Mouse (Mus musculus): ENCODE measurements around the gene Mogs. TPM values are rescaled to one million over a fixed set of nuclear protein-coding genes. Genes with fewer than 3 reads are reported as not detected.

The Mogs gene
- total and polyA plus RNA-seq, 3 experiments = 57.2 to 78.9 (median 77.3) TPM

DNA sequence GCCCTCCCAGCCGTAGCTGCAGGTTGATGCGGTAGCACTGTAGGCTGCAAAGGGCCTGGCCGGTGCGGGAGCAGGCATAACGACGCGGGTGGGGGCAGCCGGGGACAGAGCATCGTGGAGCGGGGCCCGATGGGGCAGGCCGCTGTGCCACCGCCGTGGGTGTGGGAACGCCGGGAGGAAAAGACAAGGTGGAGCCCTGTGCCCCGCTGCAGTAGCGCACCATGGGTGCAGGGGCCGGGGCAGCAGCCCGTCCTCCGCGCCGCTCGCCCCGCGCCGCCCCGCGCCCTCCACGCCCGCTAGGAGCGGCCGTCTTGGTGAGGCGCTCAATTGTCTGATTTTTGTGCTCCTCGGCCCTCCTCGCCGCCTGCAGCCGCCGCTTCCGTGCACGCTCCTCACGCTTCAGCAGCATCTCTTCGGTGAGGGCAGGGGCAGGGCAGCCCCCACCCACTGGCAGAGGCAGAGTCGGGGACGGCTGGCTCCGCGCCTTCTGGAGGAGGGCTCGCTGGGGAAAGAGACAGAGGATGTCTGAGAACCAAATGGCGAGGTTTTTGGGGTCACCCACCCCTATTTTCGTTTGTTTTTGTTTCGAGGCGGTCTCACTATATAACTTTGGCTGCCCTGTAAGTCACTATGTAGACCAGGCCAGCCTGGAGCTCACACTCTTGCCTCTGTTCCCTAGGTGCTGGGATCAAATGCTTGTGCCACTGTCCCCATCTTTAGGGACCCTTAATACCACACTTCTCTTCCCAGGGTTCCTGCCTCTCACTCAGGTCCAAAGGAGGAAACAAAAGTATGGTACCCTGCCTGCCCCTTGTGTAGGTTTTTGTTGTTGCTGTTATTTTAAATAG is 6.8 kb downstream of the Mogs start:
- Histone ChIP-seq H3K4me3 (replicated peaks in 1 of 3; ENCODE audit: low read depth in 2 of 3, low read length in 2 of 3, poor library complexity in 1 of 3) (peak overlapping the region; percentile 59 to 67 (median 63)), H3K36me3 (replicated peaks in 1 of 2; ENCODE audit: control insufficient read depth in 1 of 2, insufficient read depth in 1 of 2, low read length in 1 of 2) (peaks cover 15 to 32% of the 10 kb centered on the region in 2 experiments), H3K9ac (ENCODE audit: insufficient read depth, low read depth) (peak overlapping the region; percentile 46; the same call in 1 of the 2 replicates), H3K27me3 (replicated peaks) (no peaks in the 10 kb centered on the region), H3K27ac (ENCODE audit: insufficient read depth, low read depth) (0 out of 2 replicates have a peak overlapping the region, but pooled peaks have one; percentile 5), H3K4me2 (ENCODE audit: insufficient read depth, low read depth, poor library complexity, severe bottlenecking) (peak overlapping the region; percentile 81), H3K4me1 (ENCODE audit: control insufficient read depth in 1 of 2, insufficient read depth in 2 of 2) (peaks cover 21 to 70% of the 10 kb centered on the region in 2 experiments), H3K79me2 (replicated peaks; ENCODE audit: control insufficient read depth, extremely low read depth, insufficient read depth, poor library complexity, severe bottlenecking) (no peaks in the 10 kb centered on the region), H3K9me3 (replicated peaks; ENCODE audit: low read length) (no peaks in the 10 kb centered on the region)
- in situ Hi-C loops (cut with MboI; ENCODE audit: low pct_ligation_motif_present, low pct_unique_long_range_greater_than_20kb, low sequenced_read_pairs) (no loop called here), dilution Hi-C loops (cut with MboI; ENCODE audit: extremely low pct_ligation_motif_present, extremely low pct_unique_long_range_greater_than_20kb, low sequenced_read_pairs) (no loop called here)
- DNase-seq (ENCODE audit: extremely low read depth) = no peak
- no peak for TF ChIP-seq GABPA (IDR thresholded peaks at IDR 0.05; ENCODE audit: insufficient replicate concordance, low read depth, low read length)
- no peak for TF ChIP-seq ELF1 (IDR thresholded peaks at IDR 0.05; ENCODE audit: low read depth, low read length)
- no peak for TF ChIP-seq ZC3H11A (IDR thresholded peaks at IDR 0.05; ENCODE audit: low read depth, low read length)
- TF ChIP-seq RCOR1 (conservative IDR thresholded peaks at IDR 0.05; ENCODE audit: low read depth, low read length) = no peak
- TF ChIP-seq MAX (IDR thresholded peaks at IDR 0.05; ENCODE audit: low read length) = no peak
- TF ChIP-seq E2F4 (IDR thresholded peaks at IDR 0.05; ENCODE audit: insufficient replicate concordance, low read depth, low read length) = no peak
- no peak for TF ChIP-seq TBP (conservative IDR thresholded peaks at IDR 0.05; ENCODE audit: low read depth, low read length)
- TF ChIP-seq POLR2A (IDR thresholded peaks at IDR 0.05; ENCODE audit: low read depth, low read length) = no peak
- no peak for TF ChIP-seq MYC (IDR thresholded peaks at IDR 0.05; ENCODE audit: low read depth, low read length)
- no peak for TF ChIP-seq MXI1 (IDR thresholded peaks at IDR 0.05; ENCODE audit: low read depth, low read length)
- no peak for TF ChIP-seq USF1 (IDR thresholded peaks at IDR 0.05; ENCODE audit: low read depth, low read length)
- no peak for TF ChIP-seq IRF4 (IDR thresholded peaks at IDR 0.05; ENCODE audit: low read depth, low read length)
- TF ChIP-seq CHD1 (IDR thresholded peaks at IDR 0.05; ENCODE audit: low read depth, low read length) = no peak
- TF ChIP-seq NELFE (IDR thresholded peaks at IDR 0.05; ENCODE audit: low read depth, low read length) = no peak
- TF ChIP-seq MAZ (IDR thresholded peaks at IDR 0.05; ENCODE audit: low read depth, low read length) = no peak
- TF ChIP-seq KAT2A (IDR thresholded peaks at IDR 0.05; ENCODE audit: insufficient replicate concordance, low read length) = no peak
- TF ChIP-seq EP300 (IDR thresholded peaks at IDR 0.05; ENCODE audit: low read length) = no peak
- no peak for TF ChIP-seq UBTF (IDR thresholded peaks at IDR 0.05; ENCODE audit: low read depth, low read length)
- TF ChIP-seq ZNF384 (IDR thresholded peaks at IDR 0.05; ENCODE audit: low read depth, low read length) = no peak

DNA sequence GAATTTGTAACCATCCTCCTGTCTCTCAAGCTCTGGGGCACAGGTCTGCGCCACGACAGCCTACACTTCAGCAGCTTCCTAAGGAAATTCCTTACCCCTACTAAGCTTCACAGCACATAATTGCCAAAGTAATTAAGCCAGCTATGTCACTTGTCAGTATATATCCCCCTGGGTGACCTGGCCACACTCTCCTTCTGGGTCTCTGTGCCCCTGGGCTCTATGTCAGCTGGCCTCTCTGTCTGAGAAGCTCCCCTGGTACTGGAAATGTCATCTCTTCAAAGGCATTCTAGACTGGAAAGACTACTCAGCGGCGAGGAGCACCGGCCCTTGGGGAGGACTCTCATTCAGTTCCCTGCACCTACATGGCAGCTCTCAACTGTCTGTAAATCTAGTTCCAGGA is 7.7 kb downstream of the Mogs start:
- Histone ChIP-seq H3K4me1 (ENCODE audit: control insufficient read depth in 1 of 2, insufficient read depth in 2 of 2) (peaks cover 17 to 61% of the 10 kb centered on the region in 2 experiments), H3K4me3 (replicated peaks in 1 of 3; ENCODE audit: low read depth in 2 of 3, low read length in 2 of 3, poor library complexity in 1 of 3) (no peak overlapping the region), H3K27me3 (replicated peaks) (no peaks in the 10 kb centered on the region), H3K27ac (ENCODE audit: insufficient read depth, low read depth) (no peak overlapping the region), H3K36me3 (replicated peaks in 1 of 2; ENCODE audit: control insufficient read depth in 1 of 2, insufficient read depth in 1 of 2, low read length in 1 of 2) (peaks cover 7 to 23% of the 10 kb centered on the region in 2 experiments), H3K79me2 (replicated peaks; ENCODE audit: control insufficient read depth, extremely low read depth, insufficient read depth, poor library complexity, severe bottlenecking) (no peaks in the 10 kb centered on the region), H3K9me3 (replicated peaks; ENCODE audit: low read length) (no peaks in the 10 kb centered on the region), H3K4me2 (ENCODE audit: insufficient read depth, low read depth, poor library complexity, severe bottlenecking) (no peak overlapping the region), H3K9ac (ENCODE audit: insufficient read depth, low read depth) (no peak overlapping the region)
- no peak for DNase-seq (ENCODE audit: extremely low read depth)
- TF ChIP-seq E2F4 (IDR thresholded peaks at IDR 0.05; ENCODE audit: insufficient replicate concordance, low read depth, low read length) (no peak), MAFK (IDR thresholded peaks at IDR 0.05; ENCODE audit: insufficient replicate concordance, low read length) (no peak), USF2 (conservative IDR thresholded peaks at IDR 0.05; ENCODE audit: low read depth, low read length) (no peak), HCFC1 (IDR thresholded peaks at IDR 0.05; ENCODE audit: low read depth, low read length) (no peak), EP300 (IDR thresholded peaks at IDR 0.05; ENCODE audit: low read length) (no peak), MAX (IDR thresholded peaks at IDR 0.05; ENCODE audit: low read length) (no peak), NRF1 (IDR thresholded peaks at IDR 0.05; ENCODE audit: low read depth, low read length) (no peak), GABPA (IDR thresholded peaks at IDR 0.05; ENCODE audit: insufficient replicate concordance, low read depth, low read length) (no peak), KAT2A (IDR thresholded peaks at IDR 0.05; ENCODE audit: insufficient replicate concordance, low read length) (no peak), ZKSCAN1 (IDR thresholded peaks at IDR 0.05; ENCODE audit: borderline replicate concordance, low read depth, low read length) (no peak), IRF4 (IDR thresholded peaks at IDR 0.05; ENCODE audit: low read depth, low read length) (no peak), POLR2A (IDR thresholded peaks at IDR 0.05; ENCODE audit: low read depth, low read length) (no peak), JUND (conservative IDR thresholded peaks at IDR 0.05; ENCODE audit: low read depth, low read length) (no peak), BHLHE40 (IDR thresholded peaks at IDR 0.05; ENCODE audit: low read depth, low read length) (no peak), CHD2 (IDR thresholded peaks at IDR 0.05; ENCODE audit: low read length) (no peak), SIN3A (IDR thresholded peaks at IDR 0.05; ENCODE audit: low read length) (no peak), MAZ (IDR thresholded peaks at IDR 0.05; ENCODE audit: low read depth, low read length) (no peak), UBTF (IDR thresholded peaks at IDR 0.05; ENCODE audit: low read depth, low read length) (no peak), ZC3H11A (IDR thresholded peaks at IDR 0.05; ENCODE audit: low read depth, low read length) (no peak), ZNF384 (IDR thresholded peaks at IDR 0.05; ENCODE audit: low read depth, low read length) (no peak)
- dilution Hi-C loops (cut with MboI; ENCODE audit: extremely low pct_ligation_motif_present, extremely low pct_unique_long_range_greater_than_20kb, low sequenced_read_pairs) = no loop called here
- in situ Hi-C loops (cut with MboI; ENCODE audit: low pct_ligation_motif_present, low pct_unique_long_range_greater_than_20kb, low sequenced_read_pairs) = no loop called here

All from CH12.LX (cell line).